Mouse (Mus musculus) heart, adult 2 months (tissue): Measurements from ENCODE around the gene Drg1.

ENCODE experiments used
- CTCF ChIP-seq: fragments of 200-600 bp; IDR thresholded peaks from 2 replicates; pipeline ENCODE4 v1.8.1; 2022; ENCODE audit warnings: antibody characterized with exemption, mild to moderate bottlenecking, moderate library complexity
- EP300 ChIP-seq: fragments of 200-500 bp; IDR thresholded peaks from 2 replicates; pipeline ENCODE4 v1.6.1; 2011; ENCODE audit warnings: low read depth, low read length, control low read depth; ENCODE audit not compliant: insufficient read depth
- POLR2A ChIP-seq: fragments of 200-500 bp; IDR thresholded peaks from 2 replicates; pipeline ENCODE4 v1.6.1; 2011; ENCODE audit warnings: mild to moderate bottlenecking, low read depth, low read length, control low read depth; ENCODE audit not compliant: insufficient read depth

- TF ChIP-seq POLR2A (no peak), CTCF (no peak), EP300 (no peak)
Measured at GRCm38 (mm10) chr11:3296056-3296455, 29.8 kb upstream of the Drg1 start.
